Mouse (Mus musculus) kidney, adult 18-20 months (tissue): ENCODE data around the gene Ythdf2.

Experiments used
- DNase-seq: peaks from one replicate; pipeline ENCODE4 v3.0.0; 2021

Gene Ythdf2

GRCm38 (mm10) chr4:132144080-132144841 lies 67.8 kb downstream of the Ythdf2 start, which contains the start of gene Oprd1:
TSS of gene Oprd1 (minus strand) at chr4:132144486.
- DNase-seq = no peak

GRCm38 (mm10) chr4:132138640-132139039 lies 73.5 kb downstream of the Ythdf2 start:
- no peak for DNase-seq

DNA sequence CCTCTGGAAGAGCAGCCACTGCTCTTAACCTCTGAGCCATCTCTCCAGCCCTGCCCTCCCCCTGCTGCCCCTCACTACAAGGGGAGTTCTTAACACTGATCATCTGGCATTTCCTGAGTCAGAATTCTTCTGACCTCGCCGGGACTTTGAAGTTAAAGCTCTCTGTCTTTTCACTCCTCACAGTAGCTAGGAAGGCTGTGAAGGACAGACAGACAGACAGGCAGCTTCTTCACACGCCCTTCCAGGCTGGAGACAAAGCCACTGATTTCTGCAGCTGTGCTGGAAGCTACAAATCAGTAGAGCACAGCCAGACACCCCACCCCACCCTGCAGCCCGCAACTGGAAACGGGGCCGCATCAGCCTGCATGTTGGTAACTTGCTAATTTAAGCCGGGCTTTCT lies 75.1 kb downstream of the Ythdf2 start:
- no peak for DNase-seq
